Mouse (Mus musculus) midbrain, embryonic 12.5 days (tissue): ENCODE data around the gene Ghr. TPM values are rescaled to one million over a fixed set of nuclear protein-coding genes. Genes with fewer than 3 reads are reported as not detected.

ENCODE experiments used
- ATAC-seq: fragments of 200-750 bp; cut with Nextera tagmentation; 2 replicates; pipeline ENCODE4 v1.8.0; 2017; ENCODE audit warnings: low read depth, moderate TSS enrichment, moderate library complexity; ENCODE audit not compliant: low FRiP score
- H3K27ac ChIP-seq: fragments of 300-500 bp; sonication (generic); replicated peaks from 2 replicates; pipeline ENCODE4 v1.5.1; 2016; ENCODE audit warnings: mild to moderate bottlenecking
- H3K27me3 ChIP-seq: fragments of 300-500 bp; sonication (generic); 2 replicates; pipeline ENCODE4 v1.6.1; 2016; ENCODE audit warnings: mild to moderate bottlenecking
- H3K36me3 ChIP-seq: fragments of 300-500 bp; sonication (generic); 2 replicates; pipeline ENCODE4 v1.6.1; 2016
- H3K4me1 ChIP-seq: fragments of 300-500 bp; sonication (generic); 2 replicates; pipeline ENCODE4 v1.6.1; 2016
- H3K4me2 ChIP-seq: fragments of 300-500 bp; sonication (generic); replicated peaks from 2 replicates; pipeline ENCODE4 v1.6.1; 2016; ENCODE audit warnings: mild to moderate bottlenecking, moderate library complexity
- H3K4me3 ChIP-seq: fragments of 300-500 bp; sonication (generic); 2 replicates; pipeline ENCODE4 v1.5.1; 2016; ENCODE audit warnings: mild to moderate bottlenecking
- H3K9ac ChIP-seq: fragments of 300-500 bp; sonication (generic); replicated peaks from 2 replicates; pipeline ENCODE4 v1.6.1; 2016; ENCODE audit warnings: mild to moderate bottlenecking, moderate library complexity
- H3K9me3 ChIP-seq: fragments of 300-500 bp; sonication (generic); 2 replicates; pipeline ENCODE4 v1.6.1; 2016; ENCODE audit warnings: mild to moderate bottlenecking
- WGBS: fragments of 180-500 bp; shearing (Covaris S2); methylation state at CpG from one replicate; pipeline ENCODE4 v1.1.7; 2016; 5-methylcytosine and 5-hydroxymethylcytosine counted together
- polyA plus RNA-seq: library from polyadenylated mRNA; unstranded; fragments of >200 nt; fragmentation: Nextera tagmentation; extraction: Ambion mirVana; gene quantifications from 2 replicates; pipeline ENCODE4 v1.2.1, GENCODE M21; 2016

Gene Ghr
- polyA plus RNA-seq, 1 experiment from 2014 or later: 18.0 TPM

DNA sequence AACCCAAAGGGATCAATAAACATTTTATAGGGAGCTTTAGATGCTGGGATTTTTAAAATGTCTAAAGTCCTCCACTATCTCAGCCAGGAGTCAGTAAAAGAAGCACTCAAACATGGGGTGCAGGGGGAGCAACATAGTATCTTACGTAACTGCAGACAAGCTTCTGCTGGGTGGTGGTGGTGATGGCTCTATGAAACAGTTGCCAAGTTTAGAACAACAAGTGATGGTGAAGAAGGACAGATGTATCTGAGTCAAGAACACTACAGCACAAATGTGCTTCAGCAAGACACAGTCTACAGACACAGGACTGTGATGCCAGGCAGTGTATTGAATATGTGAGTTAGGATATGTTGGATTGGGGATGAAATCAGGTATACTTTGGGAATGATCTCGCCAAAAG lies 187.1 kb downstream of the Ghr start:
- no peak for ATAC-seq
- H3K4me1 ChIP-seq: no peaks in the 10 kb centered on the region
- H3K36me3 ChIP-seq: no peaks in the 10 kb centered on the region
- no peak overlapping the region for H3K4me2 ChIP-seq
- H3K27me3 ChIP-seq: no peaks in the 10 kb centered on the region
- no peak overlapping the region for H3K27ac ChIP-seq
- no peaks in the 10 kb centered on the region for H3K9me3 ChIP-seq
- H3K4me3 ChIP-seq: no peak overlapping the region
- WGBS: 83% methylated on average over 2 of the region's 2 CpGs
- no peak overlapping the region for H3K9ac ChIP-seq

DNA sequence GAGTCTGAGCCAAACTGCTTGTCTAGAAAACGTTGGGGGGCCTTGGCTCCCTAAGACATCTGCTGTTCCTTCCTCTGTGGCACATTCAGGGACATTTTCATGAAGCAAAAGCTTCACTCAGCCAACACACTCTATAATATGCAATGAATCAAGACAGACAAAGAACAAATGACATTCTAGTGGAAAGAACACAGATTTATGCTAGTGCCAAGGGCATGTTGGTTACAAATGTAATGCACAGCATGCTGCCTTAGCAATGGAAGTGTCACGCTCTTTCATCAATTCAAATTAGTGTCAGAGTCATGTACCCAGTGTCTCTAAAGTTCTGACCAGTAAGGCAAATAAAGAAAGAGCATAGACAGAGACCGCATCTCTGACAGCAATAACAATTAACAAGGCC lies 187.6 kb downstream of the Ghr start:
- H3K4me2 ChIP-seq: no peak overlapping the region
- no peaks in the 10 kb centered on the region for H3K4me1 ChIP-seq
- H3K9me3 ChIP-seq: no peaks in the 10 kb centered on the region
- no peaks in the 10 kb centered on the region for H3K36me3 ChIP-seq
- no peak overlapping the region for H3K4me3 ChIP-seq
- no peak for ATAC-seq
- no peak overlapping the region for H3K9ac ChIP-seq
- no peaks in the 10 kb centered on the region for H3K27me3 ChIP-seq
- WGBS: 80% methylated on average over 3 of the region's 3 CpGs
- no peak overlapping the region for H3K27ac ChIP-seq

DNA sequence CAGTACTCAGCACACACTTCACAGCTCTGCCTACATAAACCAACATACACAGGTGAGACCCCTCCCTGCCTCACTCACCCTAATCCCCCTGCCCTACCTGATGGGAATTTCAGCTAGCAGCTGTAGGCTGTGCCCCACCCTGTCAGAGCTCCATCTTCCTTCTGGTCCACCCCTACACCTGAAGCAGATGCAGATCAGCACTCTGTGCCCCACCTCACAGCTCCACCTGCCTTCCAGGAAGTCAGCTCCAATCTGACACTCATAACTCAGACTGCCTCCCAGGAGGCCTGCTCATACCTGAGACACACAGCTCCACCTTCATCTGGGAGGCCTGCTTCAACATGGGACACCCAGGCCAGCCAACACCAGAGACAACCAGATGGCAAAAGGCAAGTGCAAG lies 192.6 kb downstream of the Ghr start:
- no peak for ATAC-seq
- no peaks in the 10 kb centered on the region for H3K27me3 ChIP-seq
- no peak overlapping the region for H3K9ac ChIP-seq
- H3K4me1 ChIP-seq: no peaks in the 10 kb centered on the region
- no peaks in the 10 kb centered on the region for H3K36me3 ChIP-seq
- no peak overlapping the region for H3K27ac ChIP-seq
- no peaks in the 10 kb centered on the region for H3K9me3 ChIP-seq
- no peak overlapping the region for H3K4me3 ChIP-seq
- H3K4me2 ChIP-seq: no peak overlapping the region

DNA sequence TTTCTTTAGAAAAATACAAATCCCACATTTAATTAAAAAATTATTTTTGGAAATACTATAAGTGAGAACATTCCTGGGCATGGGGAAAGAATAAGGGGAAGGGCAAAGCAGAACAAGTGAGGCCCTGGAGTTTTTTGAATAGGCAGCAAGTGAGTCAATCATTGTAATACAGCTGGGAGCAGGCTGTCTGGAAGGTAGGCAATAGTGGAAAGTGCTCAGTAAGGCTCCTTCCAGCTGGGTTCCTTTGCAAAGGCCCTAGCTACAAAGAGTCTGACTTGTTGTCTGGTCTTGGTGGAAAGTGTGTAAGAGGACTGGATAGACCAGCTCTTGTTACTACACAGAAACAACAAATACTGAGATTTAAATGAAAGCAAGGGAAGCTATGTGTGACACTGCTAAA lies 194.3 kb downstream of the Ghr start:
- H3K4me2 ChIP-seq: no peak overlapping the region
- H3K9me3 ChIP-seq: no peaks in the 10 kb centered on the region
- no peaks in the 10 kb centered on the region for H3K36me3 ChIP-seq
- no peak overlapping the region for H3K4me3 ChIP-seq
- ATAC-seq: no peak
- H3K9ac ChIP-seq: no peak overlapping the region
- H3K27me3 ChIP-seq: no peaks in the 10 kb centered on the region
- H3K27ac ChIP-seq: no peak overlapping the region
- H3K4me1 ChIP-seq: no peaks in the 10 kb centered on the region

DNA sequence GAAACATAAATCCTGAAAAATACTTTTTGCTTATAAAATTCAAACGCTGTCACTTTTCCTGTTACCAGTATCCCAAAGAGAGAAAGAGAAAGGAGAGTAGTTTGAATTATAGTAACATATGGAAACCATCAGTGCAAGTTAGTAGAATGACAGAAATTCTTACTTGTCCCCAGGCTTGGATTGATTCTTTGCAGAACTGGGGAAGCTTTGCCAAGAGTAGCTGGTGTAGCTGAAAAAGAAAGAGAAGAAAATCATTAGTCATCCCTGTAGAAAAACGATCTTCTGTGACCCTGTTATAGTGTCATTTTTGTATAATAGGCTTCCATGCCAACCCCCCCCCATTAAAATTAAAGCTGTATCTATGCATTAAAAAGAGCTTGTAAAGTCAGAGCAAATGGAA lies 194.8 kb downstream of the Ghr start:
- Histone ChIP-seq H3K9me3 (no peaks in the 10 kb centered on the region), H3K27me3 (no peaks in the 10 kb centered on the region), H3K9ac (no peak overlapping the region), H3K27ac (no peak overlapping the region), H3K4me3 (no peak overlapping the region), H3K4me1 (no peaks in the 10 kb centered on the region), H3K36me3 (no peaks in the 10 kb centered on the region), H3K4me2 (no peak overlapping the region)
- whole genome bisulfite sequencing: 87% methylated on average over 2 of the region's 2 CpGs
- no peak for ATAC-seq

DNA sequence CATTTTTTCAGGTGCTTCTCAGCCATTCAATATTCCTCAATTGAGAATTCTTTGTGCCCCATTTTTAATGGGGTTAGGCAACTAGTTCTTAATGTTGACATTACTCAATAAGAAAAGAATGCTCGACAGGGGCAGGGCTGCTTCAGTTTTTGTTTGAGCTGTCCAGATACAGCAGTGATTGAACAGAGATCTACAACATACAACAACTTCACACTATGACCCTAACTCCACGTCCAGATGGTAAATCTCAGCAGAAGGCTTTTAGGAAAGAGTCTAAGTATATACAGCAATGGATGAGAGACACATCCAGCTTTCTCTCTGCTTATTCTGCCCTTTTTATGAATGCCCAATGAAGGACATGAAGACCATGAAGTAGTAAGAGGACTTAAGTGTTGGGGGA lies 199.5 kb downstream of the Ghr start:
- no peak overlapping the region for H3K4me3 ChIP-seq
- H3K27me3 ChIP-seq: no peaks in the 10 kb centered on the region
- H3K4me1 ChIP-seq: no peaks in the 10 kb centered on the region
- H3K27ac ChIP-seq: no peak overlapping the region
- no peaks in the 10 kb centered on the region for H3K36me3 ChIP-seq
- no peaks in the 10 kb centered on the region for H3K9me3 ChIP-seq
- 69% methylated on average over 2 of the region's 2 CpGs for WGBS
- H3K9ac ChIP-seq: no peak overlapping the region
- no peak for ATAC-seq
- no peak overlapping the region for H3K4me2 ChIP-seq

DNA sequence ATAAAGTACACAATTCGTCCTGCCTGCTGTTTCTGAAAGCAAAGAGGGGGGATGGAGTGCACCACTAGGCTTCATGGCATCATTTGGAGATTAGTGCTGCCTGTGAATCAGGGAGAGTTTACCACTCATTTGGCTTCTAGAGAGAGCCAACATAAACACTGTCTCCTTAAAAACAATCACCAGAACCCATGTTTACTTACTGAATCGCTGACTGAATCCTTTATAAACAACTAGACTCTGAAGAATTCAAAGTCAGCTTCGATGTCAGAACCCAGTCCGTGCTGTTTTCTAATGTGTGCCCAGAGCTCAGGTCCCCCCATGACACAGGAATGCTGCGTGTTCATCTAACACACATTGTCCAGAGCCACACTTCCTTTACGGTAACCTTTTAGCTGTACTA lies 201.9 kb downstream of the Ghr start:
- no peak overlapping the region for H3K4me2 ChIP-seq
- no peaks in the 10 kb centered on the region for H3K27me3 ChIP-seq
- H3K27ac ChIP-seq: no peak overlapping the region
- 75% methylated on average over 6 of the region's 6 CpGs for WGBS
- H3K9ac ChIP-seq: no peak overlapping the region
- H3K4me1 ChIP-seq: no peaks in the 10 kb centered on the region
- H3K4me3 ChIP-seq: no peak overlapping the region
- H3K9me3 ChIP-seq: no peaks in the 10 kb centered on the region
- no peaks in the 10 kb centered on the region for H3K36me3 ChIP-seq
- no peak for ATAC-seq

DNA sequence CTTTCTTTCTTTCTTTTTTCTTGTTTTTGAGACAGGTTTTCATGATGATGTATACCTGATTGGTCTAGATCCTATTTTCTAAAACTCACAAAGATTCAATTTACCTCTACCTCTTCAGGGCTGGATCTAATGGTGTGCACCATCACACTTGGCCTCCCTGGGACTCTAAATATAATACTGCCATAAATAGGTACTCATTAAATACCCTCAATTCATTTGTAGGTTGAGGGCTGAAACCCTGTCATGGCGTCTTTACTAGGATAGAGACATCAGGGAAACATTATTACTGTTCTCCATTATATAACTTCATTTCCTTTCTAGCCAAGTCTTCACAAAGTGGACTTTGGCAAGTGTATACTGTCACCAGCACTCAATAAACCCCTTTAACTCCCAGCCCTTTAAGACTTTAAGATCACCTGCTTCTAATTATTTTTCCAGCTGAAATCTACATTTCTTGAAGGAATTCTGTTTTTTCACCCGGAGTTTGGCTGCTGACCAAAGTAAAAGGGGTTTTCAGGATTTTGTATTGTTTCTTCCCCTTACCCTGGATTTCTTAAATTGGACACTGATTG lies 214.9 kb downstream of the Ghr start:
- no peak overlapping the region for H3K4me2 ChIP-seq
- H3K9ac ChIP-seq: no peak overlapping the region
- no peaks in the 10 kb centered on the region for H3K36me3 ChIP-seq
- no peak for ATAC-seq
- H3K27me3 ChIP-seq: no peaks in the 10 kb centered on the region
- H3K27ac ChIP-seq: no peak overlapping the region
- no peaks in the 10 kb centered on the region for H3K4me1 ChIP-seq
- H3K9me3 ChIP-seq: 0 out of 2 replicates have a peak, but pooled peaks cover 7% of the 10 kb centered on the region
- no peak overlapping the region for H3K4me3 ChIP-seq
- WGBS: 87% methylated on average over 2 of the region's 2 CpGs

DNA sequence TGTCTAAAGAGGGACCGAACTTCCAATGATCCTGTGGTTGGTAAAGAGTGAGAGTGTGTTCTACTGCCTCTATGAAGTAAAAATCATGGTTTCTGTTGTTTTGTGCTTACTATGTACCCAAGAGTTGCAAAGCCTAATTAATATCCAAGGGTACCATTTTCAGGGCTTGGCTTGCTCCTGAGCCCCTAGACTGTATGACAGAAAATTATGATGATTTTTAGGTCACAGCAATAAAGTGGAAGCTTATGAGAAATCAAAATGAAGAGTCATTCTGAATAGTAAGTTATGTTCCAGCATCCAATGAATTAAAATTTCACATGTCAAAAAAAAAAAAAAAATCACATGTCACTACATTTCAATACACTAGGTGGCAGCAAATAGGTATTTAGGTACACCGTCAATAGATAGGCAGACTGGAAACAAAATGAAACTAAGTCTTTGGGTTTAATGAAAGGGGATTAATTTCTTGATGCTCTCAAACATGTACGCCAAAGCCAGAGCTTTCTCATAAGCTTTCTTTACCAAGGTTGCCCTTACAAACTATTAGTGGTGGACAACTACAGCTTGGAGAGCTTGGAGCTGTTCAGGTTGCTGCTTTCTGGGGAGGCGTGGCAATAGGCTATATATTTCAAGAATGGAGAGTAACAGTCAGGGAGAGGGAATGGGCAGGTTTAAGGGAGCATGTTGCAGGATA lies 227.1 kb downstream of the Ghr start:
- Histone ChIP-seq H3K4me1 (no peaks in the 10 kb centered on the region), H3K9me3 (no peaks in the 10 kb centered on the region), H3K4me3 (no peak overlapping the region), H3K9ac (no peak overlapping the region), H3K36me3 (no peaks in the 10 kb centered on the region), H3K4me2 (peak overlapping the region; percentile 28), H3K27me3 (no peaks in the 10 kb centered on the region), H3K27ac (no peak overlapping the region)
- 55% methylated on average over 4 of the region's 4 CpGs for WGBS
- peak; percentile 77; the same call in 1 of the 2 replicates for ATAC-seq

DNA sequence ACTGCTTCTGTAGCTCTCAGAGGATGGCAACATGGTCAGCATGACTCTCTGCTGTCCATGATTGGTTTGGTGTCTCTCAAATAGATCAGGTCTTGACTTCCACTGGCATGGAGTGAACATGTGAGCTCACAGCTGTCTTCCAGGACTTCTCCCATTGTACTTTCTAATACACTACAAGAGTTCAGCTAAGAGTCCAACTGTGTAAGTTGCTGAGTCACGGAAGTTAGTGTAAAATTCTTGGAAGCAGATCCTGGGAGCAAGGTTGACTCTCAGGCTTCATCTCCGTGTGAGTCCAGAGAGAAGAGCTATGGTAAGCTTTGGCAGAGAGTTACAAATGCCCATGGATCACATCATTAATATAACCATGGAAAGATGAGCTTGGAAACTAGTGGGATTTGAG lies 229.6 kb downstream of the Ghr start:
- Histone ChIP-seq H3K9me3 (no peaks in the 10 kb centered on the region), H3K36me3 (no peaks in the 10 kb centered on the region), H3K27me3 (no peaks in the 10 kb centered on the region), H3K4me1 (no peaks in the 10 kb centered on the region), H3K27ac (no peak overlapping the region), H3K4me2 (no peak overlapping the region), H3K4me3 (no peak overlapping the region), H3K9ac (no peak overlapping the region)
- no peak for ATAC-seq
- 86% methylated on average over 2 of the region's 2 CpGs for WGBS

DNA sequence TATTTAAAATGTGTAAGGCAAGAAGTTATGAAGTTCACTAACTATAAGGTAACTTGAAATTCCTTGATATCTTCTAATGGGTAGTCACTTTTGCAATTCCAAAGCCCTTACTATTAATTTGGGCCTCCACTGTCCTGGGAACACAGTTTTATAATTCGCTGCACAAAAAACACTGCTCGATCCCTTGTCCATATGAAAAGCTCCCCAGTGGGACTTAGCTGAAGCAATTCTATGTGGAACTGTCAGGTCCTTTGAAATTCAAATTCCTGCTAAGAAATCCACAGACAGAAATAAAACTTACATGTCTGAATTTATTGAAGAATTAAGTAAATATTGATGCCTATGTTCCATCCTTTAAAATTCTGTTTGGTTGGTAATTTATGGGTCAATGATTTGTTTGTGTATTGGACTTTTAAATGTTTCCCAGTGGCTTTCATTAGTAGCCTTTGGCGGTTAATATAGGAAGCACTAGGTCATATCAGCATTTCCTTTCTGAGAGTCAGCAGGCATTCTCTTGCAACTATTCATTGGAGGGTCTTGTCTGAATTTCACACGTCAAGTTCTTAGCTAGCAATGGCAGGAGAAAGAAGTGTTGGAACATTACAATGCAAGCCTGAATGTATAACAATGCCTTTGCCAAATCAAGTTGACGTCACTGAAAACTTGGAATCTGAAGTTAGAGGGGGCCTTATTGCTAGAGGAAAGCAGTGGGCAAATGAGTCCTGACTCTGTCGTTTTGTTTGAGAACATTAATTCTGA lies 233.8 kb downstream of the Ghr start:
- no peaks in the 10 kb centered on the region for H3K4me1 ChIP-seq
- no peak overlapping the region for H3K4me3 ChIP-seq
- H3K27ac ChIP-seq: no peak overlapping the region
- no peak overlapping the region for H3K4me2 ChIP-seq
- ATAC-seq: peak; percentile 86
- WGBS: 36% methylated on average over 6 of the region's 6 CpGs
- no peaks in the 10 kb centered on the region for H3K27me3 ChIP-seq
- no peaks in the 10 kb centered on the region for H3K9me3 ChIP-seq
- H3K9ac ChIP-seq: no peak overlapping the region
- no peaks in the 10 kb centered on the region for H3K36me3 ChIP-seq

DNA sequence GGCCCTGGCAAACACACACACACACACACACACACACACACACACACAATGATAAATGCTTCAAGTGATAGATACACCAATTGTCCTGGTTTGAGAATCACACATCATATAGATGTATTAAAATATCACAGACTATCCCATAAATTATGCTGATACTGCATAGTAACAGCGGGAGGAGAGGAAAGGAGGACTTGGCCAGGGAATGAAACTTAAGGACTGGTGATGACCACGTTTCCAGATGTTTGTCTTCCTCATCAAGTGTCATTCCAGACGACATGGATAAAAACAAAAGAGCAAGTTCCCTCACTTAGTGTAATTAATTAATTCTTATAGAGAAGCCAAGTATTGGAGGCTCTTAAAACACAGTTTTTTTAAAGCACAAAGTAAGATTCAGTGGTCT lies 236.6 kb downstream of the Ghr start:
- H3K9ac ChIP-seq: no peak overlapping the region
- no peak overlapping the region for H3K4me2 ChIP-seq
- no peak for ATAC-seq
- H3K27me3 ChIP-seq: no peaks in the 10 kb centered on the region
- 79% methylated on average over 3 of the region's 3 CpGs for WGBS
- no peaks in the 10 kb centered on the region for H3K4me1 ChIP-seq
- H3K4me3 ChIP-seq: no peak overlapping the region
- no peaks in the 10 kb centered on the region for H3K36me3 ChIP-seq
- no peak overlapping the region for H3K27ac ChIP-seq
- no peaks in the 10 kb centered on the region for H3K9me3 ChIP-seq
